Mouse (Mus musculus) heart, embryonic 15.5 days (tissue): ENCODE results near the gene Adgb. TPM values are rescaled to one million over a fixed set of nuclear protein-coding genes. Genes with fewer than 3 reads are reported as not detected.

Experiments
- ATAC-seq: fragments of 200-750 bp; cut with Nextera tagmentation; replicated peaks from 2 replicates; pipeline ENCODE4 v1.8.0; 2017; ENCODE audit warnings: low read depth, moderate TSS enrichment; ENCODE audit not compliant: insufficient number of reproducible peaks, insufficient read depth, low FRiP score
- H3K27ac ChIP-seq: fragments of 300-500 bp; sonication (generic); 2 replicates; pipeline ENCODE4 v1.5.1; 2015; ENCODE audit warnings: mild to moderate bottlenecking, inconsistent platforms
- H3K27me3 ChIP-seq: fragments of 300-500 bp; sonication (generic); 2 replicates; pipeline ENCODE4 v1.6.1; 2015; ENCODE audit warnings: inconsistent platforms
- H3K36me3 ChIP-seq: fragments of 300-500 bp; sonication (generic); 2 replicates; pipeline ENCODE4 v1.6.1; 2015; ENCODE audit warnings: mild to moderate bottlenecking, inconsistent platforms
- H3K4me1 ChIP-seq: fragments of 300-500 bp; sonication (generic); replicated peaks from 2 replicates; pipeline ENCODE4 v1.6.1; 2015; ENCODE audit warnings: inconsistent platforms
- H3K4me2 ChIP-seq: fragments of 300-500 bp; sonication (generic); 2 replicates; pipeline ENCODE4 v1.6.1; 2015; ENCODE audit warnings: inconsistent platforms, mild to moderate bottlenecking, moderate library complexity
- H3K4me3 ChIP-seq: fragments of 300-500 bp; sonication (generic); 2 replicates; pipeline ENCODE4 v1.5.1; 2015; ENCODE audit warnings: mild to moderate bottlenecking, inconsistent platforms
- H3K9ac ChIP-seq: fragments of 300-500 bp; sonication (generic); 2 replicates; pipeline ENCODE4 v1.6.1; 2015; ENCODE audit warnings: mild to moderate bottlenecking, inconsistent platforms
- H3K9me3 ChIP-seq: fragments of 300-500 bp; sonication (generic); replicated peaks from 2 replicates; pipeline ENCODE4 v1.6.1; 2016; ENCODE audit warnings: inconsistent platforms
- WGBS: fragments of 180-500 bp; shearing (Covaris S2); methylation state at CpG from one replicate; pipeline ENCODE4 v1.1.7; 2015; ENCODE audit warnings: mixed read lengths; 5-methylcytosine and 5-hydroxymethylcytosine counted together
- polyA plus RNA-seq: library from polyadenylated mRNA; unstranded; fragments of >200 nt; fragmentation: Nextera tagmentation; extraction: Ambion mirVana; gene quantifications from 2 replicates; pipeline ENCODE4 v1.2.1, GENCODE M21; 2015

Adgb gene
- polyA plus RNA-seq, 1 experiment from 2014 or later = 0.08 TPM

- H3K36me3 ChIP-seq = no peaks in the 10 kb centered on the region
- WGBS = 75% methylated on average over 1 of the region's 1 CpGs
- H3K4me3 ChIP-seq = no peak overlapping the region
- H3K9ac ChIP-seq = no peak overlapping the region
- no peak overlapping the region for H3K4me2 ChIP-seq
- no peaks in the 10 kb centered on the region for H3K27me3 ChIP-seq
- H3K27ac ChIP-seq = no peak overlapping the region
- ATAC-seq = no peak
- no peaks in the 10 kb centered on the region for H3K9me3 ChIP-seq
- no peaks in the 10 kb centered on the region for H3K4me1 ChIP-seq
These were observed 37.1 kb downstream of the Adgb start for GRCm38 (mm10) chr10:10435014-10435413.

- Histone ChIP-seq H3K36me3 (no peaks in the 10 kb centered on the region), H3K27ac (no peak overlapping the region), H3K27me3 (no peaks in the 10 kb centered on the region), H3K4me2 (no peak overlapping the region), H3K4me3 (no peak overlapping the region), H3K4me1 (no peaks in the 10 kb centered on the region), H3K9ac (no peak overlapping the region), H3K9me3 (no peaks in the 10 kb centered on the region)
- 67% methylated on average over 5 of the region's 5 CpGs for WGBS
- ATAC-seq = no peak
These were observed 42.5 kb downstream of the Adgb start for GRCm38 (mm10) chr10:10429635-10430034.

- no peak for ATAC-seq
These were observed 43.1 kb downstream of the Adgb start for GRCm38 (mm10) chr10:10429032-10429431.

GRCm38 (mm10) chr10:10424383-10424782, 47.7 kb downstream of the Adgb start:
- H3K4me3 ChIP-seq = no peak overlapping the region
- ATAC-seq = no peak
- no peaks in the 10 kb centered on the region for H3K36me3 ChIP-seq

More at GRCm38 (mm10) chr10:10429032-10429431, 43.1 kb downstream of the Adgb start:
- H3K4me1 ChIP-seq = no peaks in the 10 kb centered on the region
- no peak overlapping the region for H3K4me3 ChIP-seq
- H3K36me3 ChIP-seq = no peaks in the 10 kb centered on the region
- H3K27me3 ChIP-seq = no peaks in the 10 kb centered on the region
- no peaks in the 10 kb centered on the region for H3K9me3 ChIP-seq
- H3K9ac ChIP-seq = no peak overlapping the region
- H3K27ac ChIP-seq = no peak overlapping the region
- no peak overlapping the region for H3K4me2 ChIP-seq
- 76% methylated on average over 7 of the region's 7 CpGs for WGBS

GRCm38 (mm10) chr10:10411046-10411445, 61.1 kb downstream of the Adgb start:
- Histone ChIP-seq H3K27ac (no peak overlapping the region), H3K36me3 (no peaks in the 10 kb centered on the region), H3K27me3 (no peaks in the 10 kb centered on the region), H3K9ac (no peak overlapping the region), H3K4me1 (no peaks in the 10 kb centered on the region), H3K9me3 (no peaks in the 10 kb centered on the region), H3K4me2 (no peak overlapping the region), H3K4me3 (no peak overlapping the region)
- WGBS = 49% methylated on average over 5 of the region's 5 CpGs
- no peak for ATAC-seq

More at GRCm38 (mm10) chr10:10424383-10424782, 47.7 kb downstream of the Adgb start:
- Histone ChIP-seq H3K4me2 (no peak overlapping the region), H3K9me3 (no peaks in the 10 kb centered on the region), H3K9ac (no peak overlapping the region), H3K4me1 (no peaks in the 10 kb centered on the region), H3K27me3 (no peaks in the 10 kb centered on the region), H3K27ac (no peak overlapping the region)
- 84% methylated on average over 2 of the region's 2 CpGs for WGBS

- 19% methylated on average over 3 of the region's 3 CpGs for WGBS
- no peaks in the 10 kb centered on the region for H3K27me3 ChIP-seq
- H3K4me3 ChIP-seq = no peak overlapping the region
- H3K9ac ChIP-seq = no peak overlapping the region
- no peaks in the 10 kb centered on the region for H3K9me3 ChIP-seq
- H3K36me3 ChIP-seq = no peaks in the 10 kb centered on the region
- no peak for ATAC-seq
- H3K4me1 ChIP-seq = no peaks in the 10 kb centered on the region
- no peak overlapping the region for H3K4me2 ChIP-seq
- H3K27ac ChIP-seq = no peak overlapping the region
These were observed 64.0 kb downstream of the Adgb start for GRCm38 (mm10) chr10:10408166-10408565.

- Histone ChIP-seq H3K27me3 (no peaks in the 10 kb centered on the region), H3K36me3 (no peaks in the 10 kb centered on the region), H3K4me1 (no peaks in the 10 kb centered on the region), H3K9me3 (no peaks in the 10 kb centered on the region), H3K4me3 (no peak overlapping the region), H3K9ac (no peak overlapping the region), H3K4me2 (no peak overlapping the region), H3K27ac (no peak overlapping the region)
- no peak for ATAC-seq
- 56% methylated on average over 4 of the region's 4 CpGs for WGBS
These were observed 76.2 kb downstream of the Adgb start for GRCm38 (mm10) chr10:10395784-10396481.

GRCm38 (mm10) chr10:10374629-10375028, 97.5 kb downstream of the Adgb start:
- H3K36me3 ChIP-seq = no peaks in the 10 kb centered on the region
- H3K4me3 ChIP-seq = no peak overlapping the region
- no peaks in the 10 kb centered on the region for H3K9me3 ChIP-seq
- H3K4me2 ChIP-seq = no peak overlapping the region
- no peak for ATAC-seq
- no peaks in the 10 kb centered on the region for H3K4me1 ChIP-seq
- 54% methylated on average over 1 of the region's 1 CpGs for WGBS
- H3K27ac ChIP-seq = no peak overlapping the region
- H3K27me3 ChIP-seq = no peaks in the 10 kb centered on the region
- H3K9ac ChIP-seq = no peak overlapping the region

- Histone ChIP-seq H3K4me3 (no peak overlapping the region), H3K4me1 (no peaks in the 10 kb centered on the region), H3K9me3 (no peaks in the 10 kb centered on the region), H3K27ac (no peak overlapping the region), H3K4me2 (no peak overlapping the region), H3K27me3 (no peaks in the 10 kb centered on the region), H3K9ac (no peak overlapping the region), H3K36me3 (no peaks in the 10 kb centered on the region)
- WGBS = 67% methylated on average over 1 of the region's 1 CpGs
- ATAC-seq = no peak
These were observed 108.1 kb downstream of the Adgb start for GRCm38 (mm10) chr10:10364025-10364424.

- Histone ChIP-seq H3K9ac (no peak overlapping the region), H3K4me3 (no peak overlapping the region), H3K9me3 (no peaks in the 10 kb centered on the region), H3K4me1 (no peaks in the 10 kb centered on the region), H3K36me3 (no peaks in the 10 kb centered on the region), H3K4me2 (no peak overlapping the region), H3K27me3 (no peaks in the 10 kb centered on the region), H3K27ac (no peak overlapping the region)
- 7% methylated on average over 3 of the region's 3 CpGs for WGBS
- ATAC-seq = no peak
These were observed 116.4 kb downstream of the Adgb start for GRCm38 (mm10) chr10:10355605-10356227.

- WGBS = 70% methylated on average over 3 of the region's 3 CpGs
These were observed 119.9 kb downstream of the Adgb start for GRCm38 (mm10) chr10:10352184-10352583.

GRCm38 (mm10) chr10:10350550-10350949, 121.6 kb downstream of the Adgb start:
- Histone ChIP-seq H3K4me1 (no peaks in the 10 kb centered on the region), H3K4me3 (no peak overlapping the region), H3K9me3 (no peaks in the 10 kb centered on the region), H3K4me2 (no peak overlapping the region), H3K27me3 (no peaks in the 10 kb centered on the region), H3K9ac (no peak overlapping the region), H3K36me3 (no peaks in the 10 kb centered on the region), H3K27ac (no peak overlapping the region)
- 80% methylated on average over 3 of the region's 3 CpGs for WGBS
- no peak for ATAC-seq

More at GRCm38 (mm10) chr10:10352184-10352583, 119.9 kb downstream of the Adgb start:
- no peak overlapping the region for H3K4me3 ChIP-seq
- H3K9me3 ChIP-seq = no peaks in the 10 kb centered on the region
- ATAC-seq = no peak
- H3K9ac ChIP-seq = no peak overlapping the region
- no peak overlapping the region for H3K4me2 ChIP-seq
- no peaks in the 10 kb centered on the region for H3K36me3 ChIP-seq
- no peak overlapping the region for H3K27ac ChIP-seq
- H3K4me1 ChIP-seq = no peaks in the 10 kb centered on the region
- H3K27me3 ChIP-seq = no peaks in the 10 kb centered on the region
